Mouse (Mus musculus): ENCODE measurements around the gene Gstm3.
"Not testable (repeated sequence)": the region's sequence is repeated elsewhere in the genome, so short reads cannot be mapped to it uniquely, and the experiment has no call there.

Gene Gstm3

DNA sequence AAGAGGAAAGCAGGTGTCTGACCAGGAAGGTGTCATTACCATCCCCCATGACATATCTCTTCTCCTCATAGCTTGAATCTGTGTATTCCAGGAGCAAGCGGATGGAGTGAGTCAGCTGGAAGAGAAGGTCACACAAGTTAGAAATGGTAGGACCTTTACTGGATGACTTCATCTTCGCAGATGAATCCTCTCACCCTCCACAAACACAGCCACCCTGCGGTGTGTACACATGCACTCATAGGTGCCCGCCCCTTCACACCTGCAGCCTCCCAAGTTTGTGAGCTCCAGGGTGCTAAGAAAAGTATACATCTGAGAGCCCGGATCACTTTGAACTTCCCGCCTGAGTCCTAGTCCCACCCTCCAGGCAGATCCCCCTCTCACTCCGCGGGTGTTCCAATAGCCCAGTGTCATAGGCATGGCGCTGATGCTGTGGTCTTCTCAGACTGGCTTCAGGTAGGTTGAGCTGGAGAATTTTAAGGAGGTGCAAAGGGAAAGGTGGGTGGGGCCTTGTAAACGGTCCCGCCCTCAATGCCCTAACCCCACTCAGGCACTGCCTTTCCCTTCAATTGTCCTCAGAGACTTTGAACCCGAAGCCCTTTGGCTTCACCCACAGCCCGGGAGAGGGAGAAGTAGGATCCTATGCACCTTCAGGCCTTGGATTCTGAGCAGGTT lies at the start of gene Gstm3:
Gene Gstm3 (minus strand): TSS at position 560 of the 672 bp plus-strand sequence.
- in situ Hi-C loops (cut with MboI, MseI), result no loop called here

GRCm38 (mm10) chr3:108018190-108018820 lies 49.2 kb upstream of the Gstm3 start:
- in situ Hi-C loops (cut with MboI, MseI), result loop anchor here (5.0 kb wide), 1 partner anchor 44 kb away; no protein-coding TSS in a partner anchor

DNA sequence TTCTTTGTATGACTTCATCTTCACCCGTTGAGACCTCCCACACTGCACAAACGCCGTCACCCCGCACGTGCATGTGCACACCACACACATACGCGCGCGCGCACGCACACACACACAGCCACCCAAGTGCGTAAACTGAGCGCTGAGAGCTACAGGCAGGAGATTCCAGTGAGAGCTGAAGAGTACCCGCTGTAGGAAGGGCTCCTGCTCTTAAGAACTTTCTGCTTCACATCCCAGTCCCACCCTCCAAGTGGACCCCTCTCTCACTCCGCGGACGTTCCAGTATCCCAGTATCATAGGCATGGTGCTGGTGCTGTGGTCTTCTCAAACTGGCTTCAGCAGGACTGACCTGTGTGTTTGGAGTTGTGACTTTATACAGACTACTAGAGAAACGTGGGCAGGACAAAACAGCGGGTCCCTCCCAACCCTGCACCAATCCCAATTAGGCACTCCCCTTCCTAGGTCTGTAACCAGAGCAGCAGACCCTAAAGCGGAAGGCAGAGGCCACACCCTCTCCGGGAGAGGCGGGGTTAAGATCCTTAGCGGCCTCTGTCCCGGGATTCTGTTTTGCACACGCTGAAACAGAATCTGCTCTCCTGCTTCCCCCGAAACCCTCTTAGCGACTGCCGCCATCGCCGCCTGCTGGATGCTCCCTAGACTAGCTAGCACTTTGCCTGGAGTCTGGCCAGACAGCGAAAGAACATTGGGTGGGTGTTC lies 48.5 kb upstream of the Gstm3 start, which contains the start of gene Gstm1:
Gene Gstm1 (minus strand): TSS at position 501 of the 717 bp plus-strand sequence.
- in situ Hi-C loops (cut with MboI, MseI), result loop anchor here (5.0 kb wide), 1 partner anchor 45 kb away; no protein-coding TSS in a partner anchor

- in situ Hi-C loops (cut with MboI, MseI), result loop anchor here (5.0 kb wide), 1 partner anchor 46 kb away; no protein-coding TSS in a partner anchor
These were observed 47.4 kb upstream of the Gstm3 start for GRCm38 (mm10) chr3:108016468-108016867.

GRCm38 (mm10) chr3:108014974-108015346 lies 45.9 kb upstream of the Gstm3 start:
- in situ Hi-C loops (cut with MboI, MseI), result loop anchor here (5.0 kb wide), 2 partner anchors 47 to 63 kb away; no protein-coding TSS in a partner anchor

- in situ Hi-C loops (cut with MboI, MseI), result loop anchor here (5.0 kb wide), 1 partner anchor 62 kb away; no protein-coding TSS in a partner anchor
These were observed 45.3 kb upstream of the Gstm3 start for GRCm38 (mm10) chr3:108014098-108014973.

DNA sequence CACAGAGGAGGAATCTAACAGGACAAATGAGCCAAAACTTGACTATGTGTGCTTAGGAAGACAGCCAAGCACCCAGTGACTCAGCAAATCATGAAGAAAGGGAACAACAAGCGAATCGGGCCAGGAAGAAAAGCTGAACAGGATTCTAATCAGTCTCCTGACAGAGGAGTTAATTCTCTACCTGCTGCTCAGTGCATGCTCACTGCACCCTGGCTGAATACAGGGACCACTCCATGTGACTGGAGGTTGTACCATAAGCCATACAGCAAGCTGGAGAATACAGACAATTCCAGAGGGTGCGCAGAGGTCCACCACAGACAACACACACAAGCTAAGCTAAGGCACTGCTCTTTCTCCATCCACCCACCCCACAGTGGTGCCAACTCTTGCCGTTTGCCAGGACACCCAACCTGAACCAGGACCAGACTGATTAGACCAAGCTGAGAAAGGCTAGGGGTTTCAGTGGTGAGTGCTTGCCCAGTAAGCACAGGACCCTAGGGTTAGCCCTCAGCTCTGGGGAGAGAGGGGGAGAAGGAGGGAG lies 44.3 kb upstream of the Gstm3 start:
- in situ Hi-C loops (cut with MboI, MseI), result loop anchor here (5.0 kb wide), 1 partner anchor 61 kb away; no protein-coding TSS in a partner anchor

- in situ Hi-C loops (cut with MboI, MseI), result loop anchor here (5.0 kb wide), 1 partner anchor 59 kb away; no protein-coding TSS in a partner anchor
These were observed 42.5 kb upstream of the Gstm3 start for GRCm38 (mm10) chr3:108011558-108011957.

DNA sequence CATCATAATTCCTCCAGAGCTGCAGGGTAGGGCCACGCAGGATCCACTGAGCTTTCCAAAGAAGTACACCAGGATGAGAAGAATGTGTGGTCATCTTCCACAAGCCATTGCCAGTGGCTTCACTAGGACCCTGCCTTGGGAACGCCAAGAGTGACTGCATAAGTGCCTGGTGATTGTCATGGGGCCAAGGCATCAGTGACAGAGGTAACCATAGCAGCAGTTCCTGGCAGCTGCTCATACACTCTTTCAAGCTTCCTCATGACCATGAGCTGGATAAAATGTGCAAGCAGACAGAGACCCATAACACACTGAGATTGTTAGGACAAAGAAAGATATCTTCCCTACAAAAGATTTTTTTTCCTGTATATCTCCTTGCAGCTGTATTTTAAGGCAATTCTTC lies 41.2 kb upstream of the Gstm3 start:
- in situ Hi-C loops (cut with MboI, MseI), result loop anchor here (5.0 kb wide), 1 partner anchor 58 kb away; no protein-coding TSS in a partner anchor

- in situ Hi-C loops (cut with MboI, MseI), result no loop called here
These were observed 32.9 kb upstream of the Gstm3 start for GRCm38 (mm10) chr3:108002021-108002420.

- in situ Hi-C loops (cut with MboI, MseI), result no loop called here
These were observed 30.4 kb upstream of the Gstm3 start for GRCm38 (mm10) chr3:107999491-107999890.

DNA sequence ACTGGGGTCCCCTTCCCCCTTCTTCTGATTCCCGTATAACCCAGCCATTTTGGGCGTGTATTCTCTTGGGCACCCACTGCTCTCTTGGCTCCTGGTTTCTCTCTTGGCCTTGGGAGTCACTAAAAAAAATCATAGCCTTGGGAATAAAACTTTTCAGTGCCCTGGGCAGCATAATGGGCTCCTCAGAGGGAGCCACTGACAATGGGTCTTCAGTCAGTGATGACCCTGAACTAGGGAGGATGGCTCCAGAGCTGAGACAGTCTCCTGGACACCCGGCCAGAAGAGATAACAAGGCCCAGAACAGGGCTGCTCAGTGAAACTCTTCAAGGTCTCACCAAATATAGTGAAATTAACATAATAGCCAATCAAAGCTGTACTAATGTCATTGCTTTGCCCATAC lies 29.5 kb upstream of the Gstm3 start:
- in situ Hi-C loops (cut with MboI, MseI), result no loop called here

DNA sequence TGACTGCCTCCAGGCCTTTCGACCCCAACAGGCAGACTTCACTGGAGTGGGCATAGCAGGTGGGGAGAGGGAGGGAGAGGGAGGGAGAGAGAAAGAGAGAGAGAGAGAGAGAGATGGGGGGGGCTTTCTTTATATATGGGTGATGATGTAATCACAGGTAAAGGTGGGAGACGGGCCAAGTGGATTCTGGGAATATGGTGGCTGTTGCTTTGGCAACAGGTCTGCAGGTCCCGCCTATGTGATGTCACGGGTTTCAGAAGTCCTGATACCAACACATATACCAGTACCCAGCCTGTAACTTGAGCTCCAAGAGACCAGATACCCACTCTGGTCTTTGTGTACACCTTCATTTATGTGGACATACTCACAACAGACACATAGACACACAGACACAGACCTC lies 27.5 kb upstream of the Gstm3 start:
- in situ Hi-C loops (cut with MboI, MseI), result no loop called here

DNA sequence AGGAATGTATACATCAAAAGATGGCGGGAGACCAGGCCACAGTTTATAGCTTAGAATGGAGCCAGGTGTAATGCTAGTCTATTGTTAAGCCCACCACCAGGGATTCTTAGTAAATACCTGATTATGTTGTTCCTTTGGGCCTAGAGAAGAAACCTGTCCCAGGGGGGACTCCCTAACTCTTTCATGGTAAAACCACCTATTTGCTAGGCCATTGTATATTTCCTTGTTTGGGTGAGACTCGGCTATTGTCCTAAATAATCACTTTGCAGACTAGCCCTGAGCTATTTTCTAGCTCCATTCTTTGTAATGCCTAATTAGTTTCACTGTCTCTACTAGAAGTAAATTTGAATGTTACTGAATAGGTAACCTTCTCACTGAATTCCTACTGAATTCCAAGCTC lies 26.9 kb upstream of the Gstm3 start:
- in situ Hi-C loops (cut with MboI, MseI), result not testable (repeated sequence)

GRCm38 (mm10) chr3:107986041-107986562 lies 17.0 kb upstream of the Gstm3 start, which contains the start of gene Gstm2:
Gstm2 (minus strand) TSS chr3:107986453.
- in situ Hi-C loops (cut with MboI, MseI), result no loop called here

- in situ Hi-C loops (cut with MboI, MseI), result not testable (repeated sequence)
These were observed 16.1 kb upstream of the Gstm3 start for GRCm38 (mm10) chr3:107985141-107985540.

GRCm38 (mm10) chr3:107984471-107984870 lies 15.4 kb upstream of the Gstm3 start:
- in situ Hi-C loops (cut with MboI, MseI), result loop anchor here (5.0 kb wide), 1 partner anchor 318 kb away; no protein-coding TSS in a partner anchor

DNA sequence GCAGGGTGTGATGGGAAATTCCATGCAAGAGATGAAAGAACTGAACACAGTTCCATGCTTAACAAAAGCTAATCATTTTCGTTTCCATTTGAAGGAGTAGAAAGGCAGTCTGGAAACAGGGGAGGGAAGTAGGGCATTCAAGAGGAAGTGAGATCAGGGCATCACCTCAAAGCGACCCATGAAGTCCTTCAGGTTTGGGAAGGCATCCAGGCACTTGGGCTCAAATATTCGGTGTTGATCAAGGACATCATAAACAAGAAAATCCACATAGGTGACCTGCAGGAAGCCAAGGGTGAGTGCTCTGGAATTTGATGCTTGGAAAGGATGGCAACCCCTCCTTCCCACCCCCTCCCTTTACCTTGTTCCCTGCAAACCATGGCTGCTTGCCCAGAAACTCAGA lies 14.7 kb upstream of the Gstm3 start:
- in situ Hi-C loops (cut with MboI, MseI), result loop anchor here (5.0 kb wide), 1 partner anchor 319 kb away; no protein-coding TSS in a partner anchor

GRCm38 (mm10) chr3:107982726-107983125 lies 13.6 kb upstream of the Gstm3 start:
- in situ Hi-C loops (cut with MboI, MseI), result loop anchor here (5.0 kb wide), 1 partner anchor 320 kb away; no protein-coding TSS in a partner anchor

GRCm38 (mm10) chr3:107981261-107981660 lies 12.2 kb upstream of the Gstm3 start:
- in situ Hi-C loops (cut with MboI, MseI), result loop anchor here (5.0 kb wide), 1 partner anchor 321 kb away; no protein-coding TSS in a partner anchor

All from regulatory T cell (primary cell).